Mouse (Mus musculus) heart, postnatal 0 days (tissue): Measurements from ENCODE around the gene Wnt2.

Source experiments
- CTCF ChIP-seq: IDR thresholded peaks from 2 replicates; pipeline ENCODE4 v1.5.1; 2016; ENCODE audit warnings: antibody characterized with exemption, control low read depth, low read depth
- EP300 ChIP-seq: IDR thresholded peaks from 2 replicates; pipeline ENCODE4 v1.6.1; 2016; ENCODE audit warnings: antibody characterized with exemption, low read depth

DNA sequence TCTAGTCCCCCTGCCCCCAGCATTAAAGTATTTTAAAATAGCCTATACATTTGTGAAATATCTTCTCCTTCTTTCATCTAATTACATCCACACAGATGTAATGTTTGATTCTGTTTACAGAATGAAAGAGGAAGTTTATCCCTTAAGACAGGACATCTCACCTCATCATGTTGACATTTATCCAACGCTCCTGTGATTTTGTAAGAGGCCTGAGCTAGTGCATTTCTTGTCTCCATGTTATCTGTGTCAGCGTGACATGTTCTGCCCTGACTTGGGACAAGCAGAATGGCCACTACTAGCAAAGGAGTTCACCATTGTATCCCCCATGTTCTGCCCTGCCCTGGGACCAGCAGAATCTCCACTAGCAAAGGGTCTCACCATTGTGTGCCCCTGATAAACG lies 66.9 kb downstream of the Wnt2 start:
- TF ChIP-seq CTCF = no peak
- TF ChIP-seq EP300 = no peak
